Mouse (Mus musculus): ENCODE results near the gene Sfswap. TPM values are rescaled to one million over a fixed set of nuclear protein-coding genes. Genes with fewer than 3 reads are reported as not detected.

The Sfswap gene
- polyA plus RNA-seq, 1 experiment from 2014 or later = 21.7 TPM

DNA sequence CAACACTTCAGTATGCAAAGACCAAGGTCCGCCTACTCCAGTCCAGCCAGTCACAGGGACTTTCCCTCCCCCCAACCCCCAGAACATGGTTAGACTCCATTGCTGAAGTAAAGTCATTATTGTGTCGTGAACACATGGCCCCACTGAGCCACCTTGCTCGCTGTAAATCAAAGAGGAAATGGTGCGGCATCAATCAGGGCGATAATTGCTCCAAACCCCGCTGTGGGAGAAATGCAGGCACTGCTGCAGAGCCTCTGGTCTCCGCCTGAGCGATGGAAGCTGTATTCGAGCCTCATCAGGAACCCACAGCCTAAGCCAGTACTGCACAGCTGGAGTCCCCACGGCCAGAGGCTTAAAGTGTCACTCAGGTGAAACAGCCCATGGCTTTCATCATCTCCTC, 11.1 kb upstream of the Sfswap start:
- ATAC-seq (ENCODE audit: low FRiP score, low TSS enrichment) = no peak
- no peak overlapping the region for H3K9ac ChIP-seq (ENCODE audit: low read length)
- no peak overlapping the region for H3K4me3 ChIP-seq (ENCODE audit: low read depth, low read length)
- no peaks in the 10 kb centered on the region for H3K27me3 ChIP-seq (ENCODE audit: control insufficient read depth, insufficient read depth, low read length)
- no peak overlapping the region for H3K27ac ChIP-seq (replicated peaks)
- no peaks in the 10 kb centered on the region for H3K9me3 ChIP-seq (ENCODE audit: control insufficient read depth, low read length)
- H3K36me3 ChIP-seq (ENCODE audit: control insufficient read depth, insufficient read depth, low read length) = no peaks in the 10 kb centered on the region
- no peak overlapping the region for H3K4me2 ChIP-seq (replicated peaks; ENCODE audit: low read depth)
- TF ChIP-seq CTCF (IDR thresholded peaks at IDR 0.05; ENCODE audit: low read depth) (no peak), EP300 (optimal IDR thresholded peaks at IDR 0.05) (no peak)
- 32% methylated on average over 10 of the region's 10 CpGs for WGBS
- DNase-seq (ENCODE audit: low spot score) = no peak
- no peaks in the 10 kb centered on the region for H3K4me1 ChIP-seq (replicated peaks; ENCODE audit: control insufficient read depth, insufficient read depth)

DNA sequence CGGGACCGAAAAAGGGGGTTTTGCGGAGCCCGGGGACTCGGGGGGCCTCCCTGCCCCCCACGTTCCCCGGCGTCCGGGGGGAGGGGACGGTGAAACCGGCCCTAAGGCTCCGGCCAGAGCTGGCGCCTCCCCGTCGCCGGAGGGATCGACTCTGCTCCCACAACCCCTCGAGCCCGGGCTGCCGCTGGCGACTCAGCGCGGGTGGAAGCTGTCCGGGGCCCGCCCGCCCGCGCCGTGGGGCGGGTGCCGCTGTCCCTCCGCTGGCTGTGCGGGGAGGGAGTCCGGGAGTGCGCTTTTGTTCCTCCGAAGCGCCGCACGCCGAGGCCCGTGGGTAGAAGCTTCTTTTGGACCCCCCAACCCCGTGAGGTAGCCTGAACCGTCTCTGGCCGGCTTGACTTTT, 650 bp downstream of the Sfswap start:
- peaks cover 13% of the 10 kb centered on the region for H3K36me3 ChIP-seq (ENCODE audit: control insufficient read depth, insufficient read depth, low read length)
- ATAC-seq (ENCODE audit: low FRiP score, low TSS enrichment) (peak; percentile 47), DNase-seq (ENCODE audit: low spot score) (peak; percentile 41)
- peak overlapping the region; percentile 98 for H3K4me2 ChIP-seq (replicated peaks; ENCODE audit: low read depth)
- no peaks in the 10 kb centered on the region for H3K9me3 ChIP-seq (ENCODE audit: control insufficient read depth, low read length)
- H3K27ac ChIP-seq (replicated peaks) = peak overlapping the region; percentile 80
- H3K4me1 ChIP-seq (replicated peaks; ENCODE audit: control insufficient read depth, insufficient read depth) = peaks cover 8% of the 10 kb centered on the region; the same call in 1 of the 2 replicates
- TF ChIP-seq CTCF (IDR thresholded peaks at IDR 0.05; ENCODE audit: low read depth) (no peak), EP300 (optimal IDR thresholded peaks at IDR 0.05) (no peak)
- H3K9ac ChIP-seq (ENCODE audit: low read length) = peak overlapping the region; percentile 93
- H3K27me3 ChIP-seq (ENCODE audit: control insufficient read depth, insufficient read depth, low read length) = no peaks in the 10 kb centered on the region
- peak overlapping the region; percentile 93 for H3K4me3 ChIP-seq (ENCODE audit: low read depth, low read length)
- WGBS = under 1% methylated on average over 43 of the region's 44 CpGs

DNA sequence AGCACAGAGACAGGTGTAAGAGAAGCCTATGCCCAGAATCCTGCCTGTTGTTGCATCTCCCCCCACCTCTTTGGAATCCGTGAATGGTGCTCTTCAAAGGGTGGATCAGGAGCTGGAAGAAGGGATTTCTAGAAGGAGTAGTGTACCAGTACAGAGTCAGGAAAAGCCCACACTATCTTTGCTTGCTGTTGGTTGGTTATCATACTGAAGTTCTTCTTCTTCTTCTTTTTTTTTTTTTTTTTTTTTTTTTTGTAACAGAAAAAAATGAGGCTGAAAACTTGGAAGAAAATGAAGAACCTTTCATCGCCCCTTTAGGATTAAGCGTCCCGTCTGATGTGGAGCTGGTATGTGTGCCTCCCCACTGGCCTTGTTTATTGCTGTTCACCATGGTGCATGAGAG, 5.9 kb downstream of the Sfswap start:
- 91% methylated on average over 4 of the region's 4 CpGs for WGBS

GRCm38 (mm10) chr5:129518180-129518579, 17.2 kb downstream of the Sfswap start:
- DNase-seq (ENCODE audit: low spot score) = no peak
- TF ChIP-seq EP300 (optimal IDR thresholded peaks at IDR 0.05) (no peak), CTCF (IDR thresholded peaks at IDR 0.05; ENCODE audit: low read depth) (no peak)
- Histone ChIP-seq H3K4me3 (ENCODE audit: low read depth, low read length) (no peak overlapping the region), H3K27ac (replicated peaks) (no peak overlapping the region), H3K36me3 (ENCODE audit: control insufficient read depth, insufficient read depth, low read length) (peaks cover 23% of the 10 kb centered on the region), H3K9ac (ENCODE audit: low read length) (no peak overlapping the region), H3K27me3 (ENCODE audit: control insufficient read depth, insufficient read depth, low read length) (no peaks in the 10 kb centered on the region), H3K4me2 (replicated peaks; ENCODE audit: low read depth) (no peak overlapping the region), H3K9me3 (ENCODE audit: control insufficient read depth, low read length) (no peaks in the 10 kb centered on the region), H3K4me1 (replicated peaks; ENCODE audit: control insufficient read depth, insufficient read depth) (no peaks in the 10 kb centered on the region)
- 82% methylated on average over 4 of the region's 4 CpGs for WGBS
- peak; percentile 53; the same call in 1 of the 2 replicates for ATAC-seq (ENCODE audit: low FRiP score, low TSS enrichment)

More for the DNA sequence above, 5.9 kb downstream of the Sfswap start:
- ATAC-seq (ENCODE audit: low FRiP score, low TSS enrichment) (no peak), DNase-seq (ENCODE audit: low spot score) (no peak)
- H3K27me3 ChIP-seq (ENCODE audit: control insufficient read depth, insufficient read depth, low read length) = no peaks in the 10 kb centered on the region
- H3K4me2 ChIP-seq (replicated peaks; ENCODE audit: low read depth) = no peak overlapping the region
- H3K9me3 ChIP-seq (ENCODE audit: control insufficient read depth, low read length) = no peaks in the 10 kb centered on the region
- H3K27ac ChIP-seq (replicated peaks) = no peak overlapping the region
- H3K4me3 ChIP-seq (ENCODE audit: low read depth, low read length) = no peak overlapping the region
- no peak for TF ChIP-seq CTCF (IDR thresholded peaks at IDR 0.05; ENCODE audit: low read depth)
- no peak for TF ChIP-seq EP300 (optimal IDR thresholded peaks at IDR 0.05)
- no peak overlapping the region for H3K9ac ChIP-seq (ENCODE audit: low read length)
- H3K4me1 ChIP-seq (replicated peaks; ENCODE audit: control insufficient read depth, insufficient read depth) = peaks cover 8% of the 10 kb centered on the region; the same call in 1 of the 2 replicates
- H3K36me3 ChIP-seq (ENCODE audit: control insufficient read depth, insufficient read depth, low read length) = peaks cover 30% of the 10 kb centered on the region

DNA sequence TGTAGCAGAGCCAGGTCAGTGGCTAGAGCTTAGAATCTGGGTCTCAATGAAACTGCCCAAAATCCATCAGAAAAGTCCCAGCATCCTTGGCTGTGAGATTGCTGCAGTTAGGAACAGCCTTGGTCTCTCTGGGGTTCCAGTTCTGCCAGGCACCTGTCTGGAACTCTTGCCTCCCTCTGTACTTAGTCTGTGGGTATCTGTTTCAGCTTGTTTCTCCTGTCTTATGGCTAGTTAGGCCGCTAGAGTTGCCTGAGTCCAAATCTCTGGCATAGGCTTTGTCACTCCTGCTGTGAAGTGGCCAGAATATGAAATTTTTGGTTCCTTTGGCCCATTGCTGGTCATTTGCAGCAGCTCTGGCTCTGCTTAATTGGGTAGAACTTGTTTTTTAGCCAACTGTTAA, 17.8 kb downstream of the Sfswap start:
- Histone ChIP-seq H3K4me2 (replicated peaks; ENCODE audit: low read depth) (no peak overlapping the region), H3K9ac (ENCODE audit: low read length) (no peak overlapping the region), H3K27ac (replicated peaks) (no peak overlapping the region), H3K9me3 (ENCODE audit: control insufficient read depth, low read length) (no peaks in the 10 kb centered on the region), H3K4me3 (ENCODE audit: low read depth, low read length) (no peak overlapping the region), H3K36me3 (ENCODE audit: control insufficient read depth, insufficient read depth, low read length) (peaks cover 23% of the 10 kb centered on the region), H3K27me3 (ENCODE audit: control insufficient read depth, insufficient read depth, low read length) (no peaks in the 10 kb centered on the region), H3K4me1 (replicated peaks; ENCODE audit: control insufficient read depth, insufficient read depth) (no peaks in the 10 kb centered on the region)
- ATAC-seq (ENCODE audit: low FRiP score, low TSS enrichment) (no peak), DNase-seq (ENCODE audit: low spot score) (no peak)
- TF ChIP-seq EP300 (optimal IDR thresholded peaks at IDR 0.05) (no peak), CTCF (IDR thresholded peaks at IDR 0.05; ENCODE audit: low read depth) (no peak)
- WGBS = 90% methylated on average over 1 of the region's 1 CpGs

- DNase-seq (ENCODE audit: low spot score) (no peak), ATAC-seq (ENCODE audit: low FRiP score, low TSS enrichment) (no peak)
- Histone ChIP-seq H3K9me3 (ENCODE audit: control insufficient read depth, low read length) (no peaks in the 10 kb centered on the region), H3K4me2 (replicated peaks; ENCODE audit: low read depth) (no peak overlapping the region), H3K27ac (replicated peaks) (no peak overlapping the region), H3K9ac (ENCODE audit: low read length) (no peak overlapping the region), H3K4me3 (ENCODE audit: low read depth, low read length) (no peak overlapping the region), H3K4me1 (replicated peaks; ENCODE audit: control insufficient read depth, insufficient read depth) (no peaks in the 10 kb centered on the region), H3K36me3 (ENCODE audit: control insufficient read depth, insufficient read depth, low read length) (peaks cover 21% of the 10 kb centered on the region), H3K27me3 (ENCODE audit: control insufficient read depth, insufficient read depth, low read length) (no peaks in the 10 kb centered on the region)
- 83% methylated on average over 2 of the region's 2 CpGs for WGBS
- TF ChIP-seq CTCF (IDR thresholded peaks at IDR 0.05; ENCODE audit: low read depth) = no peak
- no peak for TF ChIP-seq EP300 (optimal IDR thresholded peaks at IDR 0.05)
Observed at GRCm38 (mm10) chr5:129519591-129519990, 18.6 kb downstream of the Sfswap start.

Data from stomach, postnatal 0 days (tissue).